Mouse (Mus musculus) hindbrain, postnatal 0 days (tissue): ENCODE results near the gene Ptprb. TPM values are rescaled to one million over a fixed set of nuclear protein-coding genes. Genes with fewer than 3 reads are reported as not detected.

Experiments used
- ATAC-seq: fragments of 200-750 bp; cut with Nextera tagmentation; 2 replicates; pipeline ENCODE4 v1.8.0; 2017; ENCODE audit warnings: mild to moderate bottlenecking, moderate TSS enrichment, moderate library complexity
- DNase-seq: peaks from one replicate; pipeline ENCODE4 v3.0.0-alpha.2; 2015; ENCODE audit warnings: low spot score
- H3K27ac ChIP-seq: fragments of 300-500 bp; sonication (generic); 2 replicates; pipeline ENCODE4 v1.5.1; 2014; ENCODE audit warnings: mild to moderate bottlenecking
- H3K27me3 ChIP-seq: fragments of 300-500 bp; sonication (generic); 2 replicates; pipeline ENCODE4 v1.6.1; 2014; ENCODE audit warnings: low read length, mixed read lengths; ENCODE audit not compliant: insufficient read depth
- H3K36me3 ChIP-seq: fragments of 300-500 bp; sonication (generic); 2 replicates; pipeline ENCODE4 v1.6.1; 2014; ENCODE audit warnings: low read length, mixed read lengths; ENCODE audit not compliant: insufficient read depth
- H3K4me1 ChIP-seq: fragments of 300-500 bp; sonication (generic); 2 replicates; pipeline ENCODE4 v1.6.1; 2014; ENCODE audit warnings: antibody characterized with exemption, low read length, mixed read lengths; ENCODE audit not compliant: insufficient read depth
- H3K4me2 ChIP-seq: fragments of 300-500 bp; sonication (generic); 2 replicates; pipeline ENCODE4 v1.6.1; 2014; ENCODE audit warnings: low read depth, mild to moderate bottlenecking, low read length, moderate library complexity, mixed read lengths
- H3K4me3 ChIP-seq: fragments of 300-500 bp; sonication (generic); 2 replicates; pipeline ENCODE4 v1.5.1; 2014; ENCODE audit warnings: low read length
- H3K9ac ChIP-seq: fragments of 300-500 bp; sonication (generic); replicated peaks from 2 replicates; pipeline ENCODE4 v1.6.1; 2014; ENCODE audit warnings: mild to moderate bottlenecking, low read length, moderate library complexity, mixed read lengths
- H3K9me3 ChIP-seq: fragments of 300-500 bp; sonication (generic); 2 replicates; pipeline ENCODE4 v1.6.1; 2016; ENCODE audit warnings: low read length, mixed read lengths
- CTCF ChIP-seq: IDR thresholded peaks from 2 replicates; pipeline ENCODE4 v1.5.1; 2016; ENCODE audit warnings: antibody characterized with exemption, control low read depth, low read depth
- whole genome bisulfite sequencing: fragments of 180-500 bp; shearing (Covaris S2); extraction: QIAGEN DNeasy Blood & Tissue Kit; methylation state at CpG from one replicate; pipeline ENCODE4 v1.1.7; 2014; 5-methylcytosine and 5-hydroxymethylcytosine counted together
- polyA plus RNA-seq: library from polyadenylated mRNA; unstranded; fragments of >200 nt; fragmentation: Nextera tagmentation; extraction: Ambion mirVana; gene quantifications from 2 replicates; pipeline ENCODE4 v1.2.1, GENCODE M21; 2015
- total RNA-seq: library from RNA; depleted of rRNA; stranded (reverse); fragments of >200 nt; gene quantifications from 2 replicates; pipeline ENCODE4 v1.2.3, GENCODE M21; 2014

Ptprb gene
- total and polyA plus RNA-seq, 2 experiments from 2014 or later: 3.5 to 8.8 TPM

- Histone ChIP-seq H3K9me3 (no peaks in the 10 kb centered on the region), H3K4me2 (no peak overlapping the region), H3K4me3 (no peak overlapping the region), H3K27me3 (no peaks in the 10 kb centered on the region), H3K27ac (no peak overlapping the region), H3K36me3 (no peaks in the 10 kb centered on the region), H3K4me1 (no peaks in the 10 kb centered on the region), H3K9ac (0 out of 2 replicates have a peak overlapping the region, but pooled peaks have one; percentile 29)
- DNase-seq: peak; percentile 13
- no peak for ATAC-seq
- WGBS: 43% methylated on average over 19 of the region's 19 CpGs
- no peak for TF ChIP-seq CTCF
Measured at GRCm38 (mm10) chr10:116407684-116408359, 132.5 kb downstream of the Ptprb start.

GRCm38 (mm10) chr10:116410826-116411225 lies 135.5 kb downstream of the Ptprb start:
- Histone ChIP-seq H3K27me3 (no peaks in the 10 kb centered on the region), H3K9ac (no peak overlapping the region), H3K9me3 (no peaks in the 10 kb centered on the region), H3K4me1 (no peaks in the 10 kb centered on the region), H3K27ac (no peak overlapping the region), H3K4me2 (no peak overlapping the region), H3K4me3 (no peak overlapping the region), H3K36me3 (no peaks in the 10 kb centered on the region)
- ATAC-seq (no peak), DNase-seq (no peak)
- WGBS: 63% methylated on average over 9 of the region's 9 CpGs
- TF ChIP-seq CTCF: no peak

DNA sequence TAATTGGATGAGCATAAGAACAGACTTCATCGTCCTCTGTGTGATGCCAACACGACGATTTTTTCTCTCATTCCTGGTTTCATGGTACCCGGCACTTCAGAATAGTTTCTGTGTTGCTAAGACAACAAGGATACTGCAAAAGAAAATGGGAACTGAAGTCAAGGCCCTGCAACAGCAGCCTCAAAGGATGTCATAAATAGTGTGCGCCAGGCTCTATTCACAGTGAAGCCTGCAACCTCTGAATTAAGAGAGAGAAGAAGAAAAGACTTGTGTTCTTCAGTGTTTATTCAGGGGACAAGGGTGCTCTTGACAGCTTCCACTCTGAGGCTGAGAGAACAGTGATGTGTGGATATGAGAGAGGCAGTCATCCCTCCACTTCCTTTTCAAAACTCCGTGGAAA lies 140.8 kb downstream of the Ptprb start:
- DNase-seq: peak; percentile 6
- no peaks in the 10 kb centered on the region for H3K36me3 ChIP-seq
- no peak overlapping the region for H3K4me3 ChIP-seq
- 21% methylated on average over 6 of the region's 6 CpGs for WGBS
- no peak overlapping the region for H3K4me2 ChIP-seq
- no peaks in the 10 kb centered on the region for H3K9me3 ChIP-seq
- H3K4me1 ChIP-seq: 0 out of 2 replicates have a peak, but pooled peaks cover 4% of the 10 kb centered on the region
- TF ChIP-seq CTCF: no peak
- peak overlapping the region; percentile 32; the same call in 1 of the 2 replicates for H3K27ac ChIP-seq
- ATAC-seq: peak; percentile 69
- no peaks in the 10 kb centered on the region for H3K27me3 ChIP-seq
- H3K9ac ChIP-seq: no peak overlapping the region

DNA sequence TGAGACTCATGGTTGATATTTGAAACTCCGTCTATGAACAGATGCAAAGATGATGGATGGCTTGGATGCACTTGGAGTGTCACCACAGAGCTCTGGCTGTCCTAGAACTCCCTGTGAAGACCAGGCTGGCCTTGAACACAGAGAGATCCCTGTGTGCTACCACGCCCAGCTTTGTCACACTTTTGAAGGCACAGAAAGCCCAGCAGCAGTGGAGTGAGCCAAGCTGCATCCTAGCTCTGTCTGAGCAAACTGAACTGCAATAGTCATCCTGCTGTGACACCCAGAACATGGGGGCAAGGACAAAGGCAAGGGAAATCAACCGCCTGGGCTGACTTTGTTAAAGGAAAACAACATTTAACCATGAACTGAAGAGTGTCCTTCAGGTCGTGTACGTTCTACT lies 141.4 kb downstream of the Ptprb start:
- Histone ChIP-seq H3K9ac (no peak overlapping the region), H3K27me3 (no peaks in the 10 kb centered on the region), H3K36me3 (no peaks in the 10 kb centered on the region), H3K9me3 (no peaks in the 10 kb centered on the region), H3K27ac (0 out of 2 replicates have a peak overlapping the region, but pooled peaks have one; percentile 32), H3K4me3 (no peak overlapping the region), H3K4me2 (no peak overlapping the region), H3K4me1 (0 out of 2 replicates have a peak, but pooled peaks cover 4% of the 10 kb centered on the region)
- no peak for DNase-seq
- TF ChIP-seq CTCF: no peak
- peak; percentile 7; the same call in 1 of the 2 replicates for ATAC-seq
- 45% methylated on average over 5 of the region's 5 CpGs for WGBS

DNA sequence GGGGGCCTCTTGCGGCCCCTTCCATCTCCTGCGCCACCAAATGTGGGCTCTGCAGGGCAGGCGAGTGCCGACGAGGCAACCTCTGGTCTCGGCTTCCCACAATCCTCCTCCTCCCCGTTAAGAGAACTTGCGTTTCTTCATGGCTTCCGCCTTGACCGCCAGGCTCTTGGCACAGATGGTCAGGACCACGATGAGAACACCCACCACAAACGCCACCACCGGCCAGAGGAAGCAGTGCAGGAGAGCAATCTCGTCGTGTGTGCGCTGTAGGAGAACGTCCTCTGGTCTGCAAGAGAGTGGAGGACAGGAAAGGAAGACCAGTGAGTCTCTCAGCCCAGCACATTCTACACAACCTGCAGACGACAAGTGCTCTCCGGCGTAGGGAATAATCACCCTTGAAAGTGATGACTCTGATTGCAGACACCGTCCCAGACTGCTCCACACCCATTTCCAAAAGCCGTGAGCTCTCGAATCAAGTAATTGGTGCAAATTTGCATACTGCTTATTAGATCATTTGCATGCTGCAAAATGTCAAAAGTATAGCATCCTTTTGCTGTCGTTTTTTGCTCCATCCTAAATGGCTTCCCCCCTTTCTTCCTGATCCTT lies 142.9 kb downstream of the Ptprb start:
- no peak overlapping the region for H3K9ac ChIP-seq
- H3K9me3 ChIP-seq: no peaks in the 10 kb centered on the region
- H3K36me3 ChIP-seq: no peaks in the 10 kb centered on the region
- no peak for DNase-seq
- no peak for ATAC-seq
- TF ChIP-seq CTCF: 0 out of 2 replicates have a peak, but pooled peaks have one; percentile 9
- no peak overlapping the region for H3K4me3 ChIP-seq
- H3K4me1 ChIP-seq: 0 out of 2 replicates have a peak, but pooled peaks cover 4% of the 10 kb centered on the region
- H3K27ac ChIP-seq: no peak overlapping the region
- no peak overlapping the region for H3K4me2 ChIP-seq
- 79% methylated on average over 24 of the region's 24 CpGs for WGBS
- H3K27me3 ChIP-seq: no peaks in the 10 kb centered on the region

- 57% methylated on average over 6 of the region's 6 CpGs for WGBS
- Histone ChIP-seq H3K9me3 (no peaks in the 10 kb centered on the region), H3K27me3 (no peaks in the 10 kb centered on the region), H3K27ac (no peak overlapping the region), H3K4me1 (0 out of 2 replicates have a peak, but pooled peaks cover 4% of the 10 kb centered on the region), H3K36me3 (no peaks in the 10 kb centered on the region), H3K9ac (no peak overlapping the region), H3K4me3 (no peak overlapping the region), H3K4me2 (no peak overlapping the region)
- no peak for TF ChIP-seq CTCF
- DNase-seq: no peak
- no peak for ATAC-seq
Measured at GRCm38 (mm10) chr10:116420976-116421375, 145.7 kb downstream of the Ptprb start.

- H3K4me3 ChIP-seq: no peak overlapping the region
- H3K36me3 ChIP-seq: no peaks in the 10 kb centered on the region
- H3K27me3 ChIP-seq: no peaks in the 10 kb centered on the region
- no peak overlapping the region for H3K4me2 ChIP-seq
- DNase-seq (no peak), ATAC-seq (no peak)
- H3K9me3 ChIP-seq: no peaks in the 10 kb centered on the region
- no peaks in the 10 kb centered on the region for H3K4me1 ChIP-seq
- TF ChIP-seq CTCF: no peak
- H3K27ac ChIP-seq: no peak overlapping the region
- H3K9ac ChIP-seq: no peak overlapping the region
- 95% methylated on average over 2 of the region's 2 CpGs for WGBS
Measured at GRCm38 (mm10) chr10:116422551-116422950, 147.2 kb downstream of the Ptprb start.
